Mouse (Mus musculus): Measurements from ENCODE around the gene Necab3.
A peak's percentile ranks its signal among the peaks of the same experiment; 100 is the strongest.

Necab3 gene

DNA sequence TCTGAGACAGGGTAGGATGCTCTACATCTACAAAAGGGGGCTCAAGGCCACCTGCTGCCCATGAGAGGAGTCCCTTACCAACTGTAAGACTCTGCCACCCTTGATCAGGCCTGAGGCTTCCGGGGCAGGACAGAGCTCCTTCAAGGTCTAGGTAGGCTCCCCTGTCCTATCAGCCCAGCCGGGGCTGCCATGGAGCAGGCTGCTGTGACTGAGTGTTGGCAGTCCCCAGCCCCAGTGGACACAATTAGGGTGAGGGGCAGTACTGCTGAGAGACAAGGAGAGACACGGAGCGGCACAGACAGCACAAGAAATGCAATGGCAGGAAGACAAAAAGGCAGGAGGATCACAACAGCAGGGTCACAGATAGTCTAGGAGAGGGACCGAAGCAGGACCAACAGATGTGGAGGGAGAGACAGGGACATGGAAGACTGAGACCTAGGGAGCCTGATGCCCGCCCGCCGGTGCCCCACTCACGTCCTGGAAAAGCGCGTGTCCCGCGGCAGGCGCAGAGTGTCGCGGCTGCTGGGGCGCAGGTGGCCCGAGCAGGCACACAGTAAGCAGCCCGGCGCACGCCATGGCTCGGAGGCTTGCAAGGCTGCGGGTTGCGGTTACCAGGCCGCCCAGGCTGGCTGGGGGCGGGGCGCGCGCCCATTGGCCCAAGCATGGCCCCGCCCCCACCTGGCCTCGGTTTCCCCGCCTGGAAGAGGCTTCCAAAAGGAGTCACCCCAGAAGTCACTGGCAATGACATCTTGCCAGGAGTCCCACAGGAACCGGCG lies at the start of gene Necab3:
TSS of gene Necab3 (minus strand) at position 627 of the 776 bp plus-strand sequence.
- DNase-seq = peak; percentile 67 to 77

DNA sequence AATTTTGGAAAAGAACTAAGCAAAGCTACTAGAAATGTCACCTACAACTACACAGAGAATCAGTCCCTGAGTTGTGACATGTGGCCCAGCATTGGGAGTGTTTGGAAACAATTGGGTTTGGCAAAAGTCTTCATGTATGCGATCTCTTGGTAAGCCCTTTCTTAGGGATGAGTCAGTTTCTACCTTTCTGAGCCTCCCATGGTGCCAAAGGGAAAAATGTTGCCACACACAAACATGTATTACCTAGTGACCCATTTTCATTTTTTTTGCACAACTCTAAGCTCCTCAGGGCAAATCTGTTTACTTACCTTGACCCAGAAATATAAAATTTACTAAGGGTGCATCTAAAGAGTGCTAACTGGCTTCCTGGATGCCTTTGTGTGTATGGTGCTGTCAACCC lies 48.3 kb upstream of the Necab3 start:
- DNase-seq = no peak

DNA sequence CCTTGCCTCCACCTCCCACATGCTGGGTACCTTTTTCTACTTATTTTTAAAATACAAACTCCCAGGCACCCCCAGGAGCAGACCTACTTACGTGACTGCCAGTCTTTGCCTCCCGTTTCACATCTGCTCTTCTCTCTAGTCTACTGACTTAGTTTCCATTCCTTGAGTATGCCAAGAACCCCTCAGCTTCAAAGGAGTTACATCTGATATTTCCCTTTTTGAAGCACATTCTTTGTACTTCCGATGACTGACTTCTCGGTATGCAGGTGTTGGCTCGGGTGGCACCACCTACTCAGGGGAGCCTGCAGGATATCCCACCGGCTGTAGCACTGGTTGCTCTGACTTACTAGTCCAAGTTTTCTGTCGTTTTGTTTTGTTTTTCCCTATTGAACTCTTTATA lies 45.5 kb upstream of the Necab3 start:
- DNase-seq = peak; percentile 47 to 73

DNA sequence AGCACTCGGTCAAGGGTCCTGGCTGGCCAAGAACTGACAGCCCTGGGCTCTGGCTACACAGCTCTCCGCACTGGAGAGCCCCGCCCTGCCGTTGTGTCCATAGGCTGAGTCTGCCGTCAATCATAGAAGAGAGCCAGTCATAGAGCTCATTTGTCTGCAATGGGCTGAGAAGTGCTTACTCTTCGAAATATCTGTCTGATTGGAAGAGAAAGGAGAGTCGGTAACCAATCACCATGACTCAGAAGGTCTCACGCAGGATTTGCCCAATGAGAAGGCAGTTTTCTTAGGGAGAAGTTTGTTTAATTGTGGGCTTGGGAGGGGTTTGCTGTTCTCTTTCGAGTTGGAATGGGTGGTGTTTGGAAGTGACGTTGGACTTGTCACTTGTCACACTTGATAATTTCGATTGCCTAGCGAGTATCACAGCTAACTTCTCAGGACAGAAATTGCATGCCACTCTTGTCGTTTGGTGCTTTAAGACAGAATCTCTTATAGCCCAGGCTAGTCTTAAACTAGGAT lies 45.0 kb upstream of the Necab3 start, which contains the start of gene Pxmp4:
TSS of gene Pxmp4 (minus strand) at position 71 of the 516 bp plus-strand sequence.
- DNase-seq = peak; percentile 97 to 98

DNA sequence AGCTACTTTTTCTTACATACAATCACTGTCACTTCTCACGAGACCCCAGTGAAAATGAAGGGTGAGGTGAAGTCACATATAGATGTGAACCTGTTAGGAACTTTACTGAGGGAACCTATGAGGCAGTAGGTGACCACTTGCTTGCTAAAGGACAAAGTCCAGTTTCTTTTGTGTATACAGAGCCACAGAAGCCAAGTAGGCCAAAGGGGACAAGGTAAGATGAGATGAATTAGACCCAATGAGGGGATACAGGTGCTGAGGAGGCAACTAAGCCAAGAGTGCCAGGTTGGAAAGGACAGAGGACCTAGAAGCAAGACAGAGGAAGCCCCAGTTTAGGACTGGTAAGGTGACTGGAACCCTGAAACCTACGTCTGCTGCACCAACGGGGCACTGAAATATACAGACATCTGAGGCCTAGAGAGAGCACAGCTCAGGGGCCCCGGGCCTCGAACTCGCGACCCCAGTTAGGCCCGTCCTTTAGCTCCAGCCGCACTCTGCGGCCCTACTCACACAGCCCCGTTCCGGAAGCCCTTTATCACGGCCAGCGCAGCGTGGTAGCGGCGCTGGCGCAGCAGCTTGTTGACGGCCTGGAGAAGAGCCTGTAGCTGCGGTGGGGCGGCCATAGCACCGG lies 44.4 kb upstream of the Necab3 start:
- no peak for DNase-seq

DNA sequence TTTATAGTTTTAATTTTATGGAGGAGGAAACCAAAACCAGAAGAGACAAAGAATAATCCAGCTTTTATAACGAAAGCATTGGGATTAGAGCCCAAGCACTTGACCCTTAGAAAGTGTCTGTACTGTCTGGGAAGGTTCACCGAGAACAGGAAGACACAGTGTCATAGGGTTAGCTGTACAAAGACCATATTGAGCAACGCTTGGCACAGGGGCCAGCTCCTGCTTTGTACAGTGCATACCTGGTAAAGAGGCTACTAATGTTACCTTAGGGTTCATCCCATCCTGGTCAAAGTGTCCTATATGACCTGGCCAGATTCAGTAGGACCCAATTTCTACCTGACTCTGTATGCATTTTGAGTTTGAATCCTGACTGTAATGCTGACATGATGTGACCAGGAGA lies 42.6 kb upstream of the Necab3 start:
- no peak for DNase-seq

DNA sequence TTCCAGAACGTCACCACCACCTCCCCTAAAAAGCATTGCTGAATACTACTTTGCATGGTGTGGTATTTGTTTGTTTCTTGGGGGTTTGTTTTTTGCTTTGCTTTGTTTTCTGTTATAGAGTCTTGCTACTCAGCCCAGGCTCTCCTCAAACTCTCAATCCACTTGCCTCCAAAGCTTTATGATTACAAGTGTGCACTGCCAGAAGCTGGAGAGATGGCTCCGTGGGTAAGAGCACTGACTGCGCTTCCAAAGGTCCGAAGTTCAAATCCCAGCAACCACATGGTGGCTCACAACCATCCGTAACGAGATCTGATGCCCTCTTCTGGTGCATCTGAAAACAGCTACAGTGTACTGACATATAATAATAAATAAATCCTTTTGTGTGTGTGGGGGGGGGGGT lies 41.9 kb upstream of the Necab3 start:
- no peak for DNase-seq

DNA sequence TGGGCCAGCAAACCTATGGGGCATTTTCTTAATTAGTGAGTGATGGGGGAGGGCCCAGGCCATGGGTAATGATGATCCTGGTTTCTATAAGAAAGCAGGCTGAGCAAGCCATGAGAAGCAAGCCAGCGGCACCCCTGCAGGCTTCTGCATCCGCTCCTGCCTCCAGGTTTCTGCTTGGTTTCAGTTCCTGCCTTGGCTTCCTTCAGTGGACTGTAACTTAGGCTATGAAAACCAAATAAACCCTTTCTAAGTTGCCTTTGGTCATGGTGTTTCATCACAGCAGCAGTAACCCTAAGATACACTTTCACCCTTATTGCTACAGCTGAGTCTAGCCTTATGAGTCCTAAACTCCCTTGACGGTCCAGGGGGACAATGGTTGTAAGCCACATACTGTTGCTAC lies 38.7 kb upstream of the Necab3 start:
- no peak for DNase-seq

DNA sequence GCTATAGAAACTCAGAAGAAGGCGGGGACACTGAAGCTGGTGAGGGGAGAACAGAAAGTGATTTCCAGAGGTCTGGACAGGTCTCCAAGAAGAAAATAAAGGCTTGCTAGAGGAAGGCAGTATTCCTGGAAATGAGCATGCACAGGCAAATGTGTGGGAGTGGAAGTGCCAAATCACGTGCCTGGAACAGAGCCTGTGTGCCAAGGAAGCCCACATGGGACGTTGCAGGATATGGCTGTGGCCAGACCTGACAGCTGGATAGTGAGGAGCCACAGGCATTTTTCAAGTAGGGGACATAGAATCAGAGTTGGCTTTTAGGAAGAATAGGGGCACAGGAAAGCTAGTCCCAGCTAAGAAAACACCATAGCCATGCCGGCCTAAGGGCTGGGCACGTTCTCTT lies 37.1 kb upstream of the Necab3 start:
- DNase-seq = no peak

DNA sequence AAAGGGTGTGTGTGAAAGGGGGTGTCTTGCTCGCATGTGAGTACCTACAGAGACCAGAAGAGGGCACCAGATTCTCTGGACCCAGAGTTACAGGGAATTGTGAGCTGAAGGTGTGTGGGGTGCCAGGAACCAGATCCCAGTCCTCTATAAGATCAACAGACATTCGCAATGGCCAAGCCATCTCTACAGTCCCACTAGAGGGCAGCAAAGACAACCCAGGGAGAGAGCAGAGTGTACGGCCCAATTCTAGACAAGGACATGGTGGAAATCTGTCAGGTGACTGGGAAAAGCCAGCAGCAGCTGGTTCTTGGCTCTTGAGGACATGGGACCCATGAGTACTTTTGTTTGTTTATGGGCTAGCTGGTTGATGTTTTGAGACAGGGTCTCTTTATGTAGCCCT lies 34.3 kb upstream of the Necab3 start:
- DNase-seq = peak; percentile 48 to 53

DNA sequence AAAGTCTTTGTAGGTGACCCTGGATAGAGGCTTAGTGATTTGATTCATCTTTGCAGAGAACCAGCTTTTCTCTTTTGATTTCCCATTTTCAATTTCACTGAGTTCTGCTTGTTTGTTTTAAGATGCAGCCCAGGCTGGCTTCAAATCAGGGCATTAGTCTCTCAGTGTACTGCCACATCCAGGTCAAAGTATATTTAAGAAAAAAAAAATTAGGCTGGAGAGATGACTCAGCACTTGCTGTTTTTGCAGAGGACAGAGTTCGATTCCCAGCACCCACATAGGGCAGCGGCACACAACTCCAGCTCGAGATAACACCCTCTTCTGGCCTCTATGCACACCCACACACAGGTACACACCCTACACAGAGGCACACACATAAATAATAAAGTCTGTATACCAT lies 32.5 kb upstream of the Necab3 start:
- no peak for DNase-seq

DNA sequence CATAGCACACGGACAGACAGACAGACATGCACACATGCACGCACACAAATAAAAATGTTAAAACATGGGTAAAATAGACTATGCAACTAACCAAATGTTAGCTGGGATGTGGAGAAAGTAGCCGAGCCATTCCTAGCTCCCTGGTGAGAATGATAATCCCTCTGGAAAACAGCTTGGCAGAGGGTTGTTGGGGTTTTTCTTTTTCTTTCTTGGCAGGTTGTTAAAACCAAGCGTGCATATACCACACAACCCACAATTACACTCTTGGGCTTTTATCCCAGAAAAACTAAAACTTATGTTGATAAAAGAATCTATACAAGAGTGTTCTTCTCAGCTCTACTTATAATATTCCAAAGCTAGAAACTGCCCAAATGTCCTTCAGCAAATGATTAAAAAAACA lies 30.4 kb upstream of the Necab3 start:
- no peak for DNase-seq

DNA sequence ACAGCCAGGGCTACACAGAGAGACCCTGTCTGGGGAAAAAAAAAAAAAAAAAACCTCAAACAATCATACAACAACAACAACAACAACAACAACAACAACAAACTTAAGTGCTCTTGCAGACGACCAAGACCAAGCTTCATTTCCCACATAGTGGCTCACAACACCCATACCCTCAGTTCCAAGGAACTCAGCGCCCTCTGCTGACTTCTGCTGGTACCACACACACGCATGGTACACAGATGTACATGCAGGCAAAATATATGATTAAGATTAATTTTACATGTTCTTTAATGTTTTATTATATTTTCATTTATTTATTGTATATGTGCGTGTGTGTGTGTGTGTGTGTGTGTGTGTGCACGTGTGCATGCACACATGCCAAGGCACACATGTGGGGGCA lies 27.7 kb upstream of the Necab3 start:
- DNase-seq = peak; percentile 64 to 67

DNA sequence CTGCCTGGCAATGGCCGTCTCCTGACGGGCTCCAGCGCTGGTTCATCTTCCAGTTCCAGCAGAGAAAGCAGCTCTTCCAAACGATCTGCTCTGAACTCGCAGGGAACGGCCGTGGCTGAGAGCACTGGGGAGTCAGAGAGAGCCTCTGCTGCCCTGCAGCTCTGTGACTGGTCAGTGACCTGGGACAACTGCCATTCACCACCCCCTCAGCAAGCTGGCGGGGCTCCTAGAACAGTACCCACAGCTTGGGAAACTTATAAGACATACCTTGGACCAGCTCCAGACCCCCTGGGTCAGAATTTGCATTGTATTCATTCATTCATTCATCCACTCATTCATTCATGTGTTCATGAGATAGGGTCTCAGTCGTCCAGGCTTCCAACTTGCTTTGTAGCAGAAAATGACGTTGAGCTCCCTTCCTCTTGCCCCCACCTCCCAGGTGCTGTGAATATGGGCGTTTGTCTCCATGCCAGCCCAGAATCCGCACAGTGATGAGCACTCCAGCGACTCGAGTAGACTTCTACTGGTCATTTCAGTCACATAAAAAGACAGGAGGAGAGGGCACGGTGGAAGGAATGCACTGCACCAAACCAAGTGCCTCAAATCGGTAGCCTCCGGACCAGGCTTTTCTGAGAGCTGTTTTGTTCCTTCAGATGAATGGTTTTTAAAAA lies 26.4 kb upstream of the Necab3 start:
- no peak for DNase-seq

DNA sequence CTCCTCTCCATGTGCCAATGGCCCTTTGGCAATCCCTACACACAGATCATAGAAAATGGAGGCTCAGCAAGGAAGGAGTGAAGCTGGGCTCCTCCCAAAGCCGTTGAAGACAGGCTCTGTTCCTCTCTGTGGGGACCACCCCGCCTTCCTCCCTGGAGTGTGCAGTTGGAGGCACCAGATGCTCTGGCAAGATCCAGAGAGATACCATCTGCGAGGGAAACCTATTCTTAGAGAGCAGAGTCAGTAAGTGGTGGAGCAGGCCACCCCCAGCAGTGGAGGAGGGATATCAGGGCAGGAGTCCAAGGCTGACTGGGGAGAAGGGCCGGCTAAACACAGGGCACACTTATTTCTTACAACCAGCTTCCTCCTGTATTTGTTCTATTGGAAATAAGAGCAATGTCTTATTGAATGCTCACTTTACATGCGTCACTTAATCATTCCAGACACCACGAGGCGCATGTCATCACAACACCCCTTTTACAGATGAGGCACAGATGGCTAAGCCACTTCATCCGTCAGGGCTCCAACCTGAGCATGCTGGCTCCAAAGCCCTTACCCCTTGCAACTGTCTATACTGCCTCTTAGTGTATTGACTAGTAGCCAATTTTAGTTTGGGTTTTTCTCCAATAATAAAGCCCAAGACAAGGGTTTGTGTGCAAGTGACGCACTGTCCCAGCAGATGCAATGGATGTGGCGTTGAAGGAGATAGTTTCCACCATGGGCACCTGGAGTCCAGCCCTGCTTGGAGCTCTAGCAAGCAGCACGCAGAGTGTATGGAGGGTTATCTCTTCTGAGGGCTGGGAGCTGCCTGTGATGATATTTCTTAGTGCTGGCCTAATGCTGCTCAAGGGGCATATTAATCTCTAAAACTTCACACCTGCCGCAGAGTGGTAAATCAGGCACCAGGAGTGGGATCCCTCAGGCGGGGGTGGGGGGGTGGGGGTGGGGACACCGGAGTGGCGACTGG lies 25.5 kb upstream of the Necab3 start:
- no peak for DNase-seq

DNA sequence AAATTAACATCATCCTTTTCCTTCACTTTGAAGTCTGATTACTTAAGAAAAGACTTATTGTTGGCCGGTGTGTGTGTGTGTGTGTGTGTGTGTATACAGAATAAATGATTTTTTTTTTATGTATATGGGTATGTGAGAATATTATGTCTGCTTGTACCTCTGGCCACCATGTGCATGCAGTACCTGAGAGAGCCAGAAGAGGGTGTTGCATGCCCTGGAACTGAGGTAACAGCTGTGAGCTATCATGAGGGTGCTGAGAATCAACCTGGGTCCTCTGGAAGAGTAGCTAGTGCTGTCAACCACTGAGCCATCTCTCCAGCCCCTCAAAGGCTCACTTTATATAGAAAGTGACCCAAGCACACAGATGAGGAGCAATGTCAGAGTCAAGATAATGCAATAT lies 22.7 kb upstream of the Necab3 start:
- DNase-seq = no peak

DNA sequence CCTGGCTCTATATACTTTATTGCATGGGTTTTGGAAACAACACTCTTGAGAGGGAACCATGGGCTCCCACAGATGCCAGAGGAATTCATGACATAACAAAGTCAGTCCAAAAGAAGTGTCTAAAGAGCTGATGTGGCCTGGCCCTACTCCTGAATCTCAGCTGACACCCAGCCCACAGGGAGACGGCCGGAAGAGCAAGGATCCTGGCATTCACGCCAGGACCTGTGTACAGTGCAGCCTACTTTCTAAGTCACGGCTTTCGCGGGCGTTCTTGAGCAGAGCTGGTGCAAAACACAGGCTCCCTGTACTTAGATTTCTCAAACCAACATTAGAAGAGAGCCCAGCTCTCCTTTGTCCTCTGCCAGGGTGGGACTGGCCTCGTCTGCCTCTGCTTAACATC lies 21.9 kb upstream of the Necab3 start:
- no peak for DNase-seq

DNA sequence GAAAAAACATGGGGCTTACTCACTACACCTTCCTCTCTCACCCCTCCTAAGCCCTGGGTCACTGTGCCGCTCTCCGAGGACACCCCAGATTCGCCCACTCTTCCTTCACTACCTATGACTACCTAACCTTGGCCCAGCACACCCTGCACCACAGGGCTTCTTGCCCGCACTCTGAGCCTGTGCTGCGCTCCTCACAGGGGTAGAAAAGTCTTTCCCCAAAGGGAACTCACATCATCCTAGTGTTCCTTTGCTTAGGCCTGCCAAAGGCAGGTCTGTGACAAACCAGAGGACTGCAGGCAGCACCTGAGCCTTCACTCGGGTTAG lies 19.0 kb upstream of the Necab3 start:
- no peak for DNase-seq

DNA sequence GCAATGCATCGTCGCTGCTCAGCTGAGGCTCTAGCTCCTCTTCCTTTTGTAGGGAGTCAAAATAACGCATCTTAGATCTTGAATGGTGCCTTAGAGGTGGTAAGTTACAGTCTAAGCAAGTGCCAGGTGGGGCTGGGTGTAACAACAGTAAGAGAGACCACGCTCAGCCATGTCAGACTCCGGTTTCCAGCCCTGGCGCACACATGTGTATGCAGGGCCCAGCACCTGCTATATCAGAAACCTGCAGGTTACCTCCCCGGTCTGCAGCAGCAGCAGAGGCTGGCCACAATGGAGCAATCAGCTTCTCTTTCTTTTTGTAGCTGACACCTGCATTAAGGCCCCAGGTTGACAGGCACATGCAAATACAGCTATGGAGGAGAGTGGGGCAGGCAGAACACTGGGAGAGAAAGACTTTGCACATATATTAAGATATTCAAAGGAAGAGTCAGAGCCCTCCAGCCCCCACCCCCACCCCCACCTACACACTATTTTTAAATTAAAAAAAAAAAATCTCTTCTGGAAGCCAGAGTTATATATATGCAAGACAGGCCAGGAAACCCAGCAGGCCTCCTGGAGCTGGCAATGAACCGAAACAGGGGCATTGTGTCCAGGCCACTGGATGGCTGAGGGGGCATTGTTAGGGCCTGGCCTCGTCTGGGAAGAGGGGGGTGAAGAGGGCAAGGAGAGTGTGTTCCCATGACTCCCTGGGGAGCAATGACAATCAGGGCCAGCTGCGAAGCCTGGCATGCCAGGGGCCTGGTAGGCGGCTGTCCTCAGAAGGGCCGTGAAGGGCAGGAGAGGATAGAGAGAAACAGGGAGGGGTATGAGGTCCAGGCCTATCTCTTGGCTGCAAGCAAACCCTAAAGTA lies 18.4 kb upstream of the Necab3 start:
- DNase-seq = peak; percentile 44 to 71

DNA sequence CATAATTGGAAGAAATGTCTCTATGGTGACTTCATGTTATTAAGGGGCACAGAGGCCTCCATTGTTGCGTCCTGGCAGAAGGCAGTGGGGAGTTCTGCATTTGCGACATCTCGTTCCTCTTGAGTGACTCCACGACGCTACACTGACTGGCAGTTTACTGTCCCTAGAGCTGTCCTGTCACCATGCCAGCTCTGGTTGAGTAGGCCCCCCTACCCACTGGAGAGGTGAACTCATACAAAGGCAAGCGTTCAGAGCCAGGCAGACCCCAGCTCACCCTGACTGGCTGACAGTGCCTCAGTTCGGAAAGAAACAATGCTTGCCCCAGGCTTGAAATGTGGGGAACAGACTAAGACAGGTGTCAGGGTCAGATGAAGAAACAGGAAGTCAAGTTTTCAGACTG lies 15.6 kb upstream of the Necab3 start:
- no peak for DNase-seq

DNA sequence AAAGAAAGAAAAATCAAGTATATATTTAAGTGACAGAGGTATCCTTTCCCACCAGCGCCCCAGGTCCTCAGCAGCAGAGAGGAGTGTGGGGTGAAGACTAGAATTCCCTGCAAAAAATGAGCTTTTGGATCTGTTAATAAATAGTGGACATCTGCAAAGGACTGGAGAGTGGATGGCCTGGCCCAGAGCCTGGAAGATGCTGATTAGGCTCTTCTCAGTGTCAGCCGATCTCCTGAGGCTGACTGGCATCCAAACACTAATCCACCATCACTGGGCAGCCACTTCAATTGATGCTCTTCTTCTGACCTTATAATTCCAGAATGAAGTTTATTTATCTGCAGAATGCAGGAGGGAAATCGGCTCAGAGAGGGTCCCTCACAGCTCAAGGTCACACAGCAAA lies 14.3 kb upstream of the Necab3 start:
- no peak for DNase-seq

DNA sequence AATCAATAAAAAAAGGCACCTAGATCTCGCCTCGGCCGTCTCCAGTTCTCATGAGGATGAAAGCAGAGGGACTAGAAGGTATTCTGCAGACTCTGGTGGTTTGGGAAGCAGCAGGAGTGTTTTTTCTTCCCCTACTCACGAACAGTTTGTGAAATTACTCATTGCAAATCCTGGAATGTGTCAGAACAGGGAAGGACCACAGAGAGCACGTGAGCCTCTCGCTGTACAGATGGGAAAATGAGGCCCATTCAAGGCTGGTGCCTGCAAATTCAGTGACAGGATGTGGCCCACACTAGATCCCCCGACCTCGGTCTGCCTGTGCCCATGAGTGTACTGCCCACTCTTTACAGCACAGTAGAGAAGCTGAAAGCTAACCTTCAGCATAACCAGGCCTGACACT lies 13.3 kb upstream of the Necab3 start:
- DNase-seq = no peak
